Mouse (Mus musculus): ENCODE data around the gene 4931423N10Rik. TPM values are rescaled to one million over a fixed set of nuclear protein-coding genes. Genes with fewer than 3 reads are reported as not detected.
"Not testable (repeated sequence)": the region's sequence is repeated elsewhere in the genome, so short reads cannot be mapped to it uniquely, and the experiment has no call there.

The 4931423N10Rik gene
- total RNA-seq (2021): under 1 TPM in 1 of 2 experiments, not detected in 1; 0.32 TPM
- long read RNA-seq, experiment 1, partial matches to known transcripts: 0 of 1 reads
- long read RNA-seq, experiment 1, other reads (novel, unspliced or antisense): 1 of 1 reads
- long read RNA-seq, experiment 2: 0 reads

DNA sequence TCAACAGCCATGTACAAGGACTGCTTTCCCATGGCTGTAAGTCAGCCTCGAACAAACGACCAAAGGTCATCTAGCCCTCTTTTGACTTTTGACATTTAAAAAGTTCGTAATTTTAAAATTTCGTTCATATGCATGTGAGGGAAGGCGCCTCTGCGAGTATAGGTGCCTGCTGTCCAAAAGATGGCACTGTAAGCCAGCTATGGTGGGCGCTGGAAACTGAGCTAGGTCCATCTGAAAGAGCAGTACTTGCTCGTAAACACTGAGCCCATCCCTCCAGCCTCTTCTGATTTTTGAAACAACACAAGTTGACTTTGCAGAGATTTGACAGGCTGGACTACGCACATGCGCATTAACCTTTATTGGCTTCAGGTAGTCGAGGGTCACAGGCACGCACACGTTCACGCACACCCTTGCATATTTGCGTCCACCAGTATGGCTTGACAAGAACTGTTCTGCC, at the start of gene 4931423N10Rik:
TSS of gene 4931423N10Rik (plus strand) at position 407 of the 457 bp plus-strand sequence.
- no peak for DNase-seq (ENCODE audit: low spot score in 2 of 2)
- intact Hi-C loops (cut with DNase I): no loop called here

DNA sequence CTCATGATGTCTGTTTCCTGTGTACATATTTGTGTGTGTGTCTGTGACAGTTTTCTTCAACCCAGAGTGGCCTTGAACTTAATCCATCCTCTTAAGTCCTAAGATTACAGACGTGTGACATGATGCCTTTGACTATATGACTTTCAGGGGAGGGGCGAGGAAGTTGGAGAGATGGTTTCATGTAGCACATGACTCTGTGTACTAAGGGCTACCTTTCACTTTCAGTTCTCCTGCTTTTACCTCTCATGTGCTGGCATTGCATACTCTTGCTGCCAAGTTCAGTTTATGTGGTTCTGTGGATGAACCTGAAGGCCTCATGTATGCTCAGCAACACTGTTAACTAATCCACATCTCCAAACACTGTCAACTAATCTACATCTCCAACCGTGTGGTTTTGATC, 35.0 kb upstream of the 4931423N10Rik start:
- intact Hi-C loops (cut with DNase I): no loop called here
- DNase-seq (ENCODE audit: low spot score in 2 of 2): no peak

GRCm38 (mm10) chr2:23194366-23194765, 12.9 kb upstream of the 4931423N10Rik start:
- intact Hi-C loops (cut with DNase I): no loop called here
- DNase-seq (ENCODE audit: low spot score in 2 of 2): no peak

DNA sequence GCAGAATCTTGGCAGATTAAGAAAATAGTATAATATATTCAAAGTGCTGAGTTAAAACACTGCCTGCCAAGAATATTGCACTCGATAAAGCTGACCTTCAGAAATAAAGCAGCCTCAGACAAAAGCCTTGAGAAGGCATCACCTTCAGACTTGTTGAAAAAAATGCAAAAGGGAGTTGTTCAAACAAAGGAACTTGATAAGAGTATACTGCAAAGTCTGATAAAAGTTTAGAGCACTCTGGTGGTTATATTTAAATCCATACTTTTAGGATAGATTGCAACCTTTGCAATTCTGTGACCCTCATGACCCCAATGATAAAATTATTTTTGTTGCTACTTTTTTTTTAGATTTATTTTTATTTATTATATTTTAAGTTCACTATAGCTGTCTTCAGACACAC, 6.2 kb upstream of the 4931423N10Rik start:
- no peak for DNase-seq (ENCODE audit: low spot score in 2 of 2)
- intact Hi-C loops (cut with DNase I): no loop called here

GRCm38 (mm10) chr2:23202900-23203670, 4.2 kb upstream of the 4931423N10Rik start:
- intact Hi-C loops (cut with DNase I): no loop called here
- no peak for DNase-seq (ENCODE audit: low spot score in 2 of 2)

DNA sequence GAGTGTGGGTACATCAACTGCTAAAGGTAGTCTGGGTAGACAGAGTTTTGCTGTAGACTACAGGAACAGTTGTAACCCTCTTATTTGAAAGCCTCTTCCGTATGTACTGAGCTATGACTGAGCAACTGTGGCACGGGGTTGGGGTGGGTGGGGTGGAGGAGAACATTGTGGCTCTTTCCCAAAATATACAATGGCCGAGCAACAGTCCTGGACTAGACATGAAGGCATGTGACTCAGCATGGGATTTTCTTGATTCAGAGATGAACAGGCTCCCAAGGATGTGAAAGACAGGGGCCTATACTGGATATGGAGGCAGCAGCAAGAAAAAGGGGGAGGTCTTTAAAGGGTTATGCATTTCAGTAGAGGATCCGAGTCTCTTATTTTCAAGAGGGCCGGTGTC, 6.4 kb downstream of the 4931423N10Rik start:
- no peak for DNase-seq (ENCODE audit: low spot score in 2 of 2)
- intact Hi-C loops (cut with DNase I): no loop called here

GRCm38 (mm10) chr2:23225199-23225598, 17.9 kb downstream of the 4931423N10Rik start:
- no peak for DNase-seq (ENCODE audit: low spot score in 2 of 2)
- intact Hi-C loops (cut with DNase I): no loop called here

DNA sequence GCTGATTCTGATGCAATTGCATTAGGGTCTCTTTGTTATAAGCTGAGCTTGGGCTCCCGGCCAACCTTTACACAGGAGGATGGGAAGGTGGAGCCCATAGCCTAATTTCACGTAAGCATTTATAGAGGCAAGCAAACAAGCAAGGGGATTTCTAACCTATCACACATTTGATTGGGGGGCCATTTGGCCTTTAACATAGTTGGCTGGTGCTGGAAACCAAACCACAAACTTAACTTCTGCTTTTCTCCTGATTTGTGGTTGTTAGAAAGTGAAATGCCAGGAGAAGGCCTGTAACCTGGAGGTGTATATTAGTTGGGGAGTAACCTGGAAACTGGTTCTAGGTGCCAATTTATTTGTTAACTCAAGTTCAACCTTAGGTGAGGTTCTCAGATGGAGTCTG, 21.2 kb downstream of the 4931423N10Rik start:
- intact Hi-C loops (cut with DNase I): no loop called here
- no peak for DNase-seq (ENCODE audit: low spot score in 2 of 2)

DNA sequence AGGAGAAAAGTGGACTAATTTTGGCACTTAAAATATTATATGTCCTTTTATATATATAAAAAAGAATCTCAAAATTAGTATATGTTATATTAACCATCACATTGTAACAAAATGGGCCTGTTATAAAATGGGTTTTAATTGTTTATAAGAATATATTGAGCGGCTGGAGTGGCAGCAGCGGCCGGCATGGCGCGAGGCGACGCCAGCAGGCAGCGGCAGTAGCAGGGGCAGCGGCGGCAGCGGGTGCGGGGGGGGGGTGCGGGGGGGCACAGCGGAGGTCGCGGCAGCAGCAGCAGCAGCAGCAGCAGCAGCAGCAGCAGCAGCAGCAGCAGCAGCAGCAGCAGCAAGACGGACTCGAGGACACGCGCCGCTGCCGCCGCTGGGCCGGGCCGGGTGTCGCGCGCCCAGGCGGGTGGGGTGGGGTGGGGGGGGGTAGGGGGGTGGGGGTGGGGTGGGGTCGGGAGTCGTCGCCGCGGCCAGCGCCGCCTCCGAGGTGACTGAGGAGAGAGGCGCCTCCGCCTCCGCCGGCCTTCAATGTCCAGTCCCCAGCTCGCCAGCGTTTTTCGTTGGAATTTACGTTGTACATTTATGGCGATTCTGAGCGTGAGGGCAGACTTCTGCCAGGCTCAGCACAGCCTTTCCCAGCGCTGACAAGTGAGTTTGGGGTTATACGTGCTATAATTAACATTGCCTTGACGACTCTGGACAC, 26.9 kb downstream of the 4931423N10Rik start:
- intact Hi-C loops (cut with DNase I): no loop called here
- DNase-seq (ENCODE audit: low spot score in 2 of 2): no peak

DNA sequence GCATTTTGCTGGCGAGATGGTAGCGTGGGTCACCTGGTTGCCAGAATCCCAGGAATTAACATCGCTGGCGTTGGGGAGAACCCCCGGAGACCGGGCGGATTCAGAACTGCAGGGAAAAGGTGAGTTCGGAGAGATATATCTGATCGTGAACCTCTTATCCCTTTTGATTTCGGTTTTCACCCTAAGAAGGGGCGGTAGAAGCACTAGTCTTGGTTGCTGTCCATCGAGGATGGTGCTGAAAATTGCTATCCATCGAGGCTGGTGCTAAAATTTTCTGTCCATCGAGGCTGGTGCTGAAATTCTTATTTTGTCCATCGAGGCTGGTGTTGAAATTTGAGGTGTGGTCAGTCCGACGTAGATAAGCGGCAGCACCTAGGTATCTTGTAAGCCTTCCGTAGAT, 83.7 kb downstream of the 4931423N10Rik start:
- intact Hi-C loops (cut with DNase I); DNase-seq (ENCODE audit: low spot score in 2 of 2): not testable (repeated sequence)

DNA sequence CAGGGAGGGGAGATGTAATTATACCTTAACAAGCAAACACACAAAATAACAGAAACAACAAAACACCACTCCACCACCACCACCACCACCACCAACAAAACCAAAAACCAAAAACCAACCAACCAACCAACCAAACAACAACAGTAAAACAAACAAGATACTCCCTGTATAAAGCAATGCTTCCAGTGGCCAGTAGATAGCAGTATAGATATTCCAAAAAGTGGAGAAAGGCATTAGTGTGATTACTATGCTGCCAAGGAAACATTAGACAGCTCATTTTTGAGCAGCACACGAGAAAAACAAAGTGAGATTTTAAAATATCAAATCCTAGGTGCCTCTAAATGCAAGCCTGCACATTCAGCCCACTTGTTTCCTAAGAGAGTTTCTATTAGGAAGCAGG, 107.6 kb downstream of the 4931423N10Rik start:
- intact Hi-C loops (cut with DNase I): loop anchor here (10.0 kb wide), 2 partner anchors 250 to 870 kb away; partner anchors contain the start of gene Il1f9
- DNase-seq (ENCODE audit: low spot score in 2 of 2): peak in 1 of 2 experiments; percentile 9

Other genes with a start within 250 kb of the 4931423N10Rik start
- gene Abi1, start 167.2 kb upstream of the 4931423N10Rik start, total RNA-seq (2021): 100 to 1,000 TPM; 137 to 140 TPM
- 10 to 100 TPM; 72.0 to 74.9 TPM for gene Acbd5, start 139.3 kb upstream of the 4931423N10Rik start, total RNA-seq (2021)
- gene Mastl, start 51.5 kb upstream of the 4931423N10Rik start, total RNA-seq (2021): 1 to 10 TPM; 1.3 to 1.6 TPM
- 10 to 100 TPM; 89.5 to 94.1 TPM for gene Yme1l1, start 51.1 kb upstream of the 4931423N10Rik start, total RNA-seq (2021)
- gene Nxph2, start 113.8 kb downstream of the 4931423N10Rik start, total RNA-seq (2021): 1 to 10 TPM; 2.9 to 3.5 TPM

Data from left cerebral cortex, postnatal 14 days (tissue).